Mouse (Mus musculus) 416B (cell line): ENCODE results near the gene Rap2c.

ENCODE experiments used
- DNase-seq: peaks from one replicate; pipeline ENCODE4 v3.0.0; 2011; ENCODE audit warnings: low read depth

Rap2c gene

DNA sequence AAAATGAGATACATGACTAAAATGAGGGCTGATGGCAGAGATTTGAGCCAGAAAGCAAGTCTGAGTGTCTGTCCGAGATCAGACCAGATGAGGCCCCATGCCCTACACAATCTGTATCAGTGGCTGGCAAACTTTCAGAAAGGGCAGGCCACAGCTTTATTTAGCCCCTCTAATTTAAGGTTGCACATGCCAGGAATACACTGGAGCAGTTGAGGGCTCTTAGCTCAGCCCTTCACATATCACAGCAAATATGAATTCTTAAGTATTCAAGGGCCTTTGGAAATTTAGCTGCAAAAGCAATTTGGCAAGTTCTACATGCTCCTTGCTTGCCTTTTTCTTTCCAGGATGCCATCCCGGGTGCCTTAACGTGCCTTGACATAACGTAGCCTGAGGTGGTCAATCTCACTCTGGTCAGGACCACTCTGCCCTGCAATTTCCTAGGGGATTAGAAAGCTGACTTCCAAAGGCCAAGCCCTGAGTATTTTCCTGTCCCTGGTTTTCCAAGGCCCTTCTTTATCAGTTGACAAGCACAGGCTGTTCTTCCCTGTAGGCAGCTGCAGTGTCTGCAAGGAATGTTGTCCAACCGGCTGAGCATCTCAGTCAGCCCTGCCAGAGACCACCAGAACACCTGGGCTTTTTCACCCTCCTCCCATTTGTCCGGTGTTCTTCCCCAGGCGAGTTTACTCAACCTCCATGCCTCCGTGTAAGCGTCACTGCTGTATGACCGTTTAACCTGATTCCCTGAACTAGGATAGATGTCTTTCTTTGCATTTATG is 49.5 kb downstream of the Rap2c start:
- DNase-seq: no peak

GRCm38 (mm10) chrX:50965157-50965556 is 52.7 kb downstream of the Rap2c start:
- DNase-seq: no peak

GRCm38 (mm10) chrX:50962955-50963354 is 54.9 kb downstream of the Rap2c start:
- no peak for DNase-seq
